Mouse (Mus musculus): Measurements from ENCODE around the gene Dpf3. TPM values are rescaled to one million over a fixed set of nuclear protein-coding genes. Genes with fewer than 3 reads are reported as not detected.

Gene Dpf3
- polyA plus RNA-seq, 1 experiment, result 24.7 TPM

GRCm38 (mm10) chr12:83295031-83295430, 192.5 kb downstream of the Dpf3 start:
- TF ChIP-seq POLR2A (IDR thresholded peaks at IDR 0.05; ENCODE audit: borderline replicate concordance, control insufficient read depth, low read depth, low read length) (no peak), CTCF (IDR thresholded peaks at IDR 0.05; ENCODE audit: control insufficient read depth, insufficient read depth, low read length) (no peak)
- no peak overlapping the region for H3K27ac ChIP-seq (ENCODE audit: control insufficient read depth, insufficient read depth, low read depth, low read length, poor library complexity)
- H3K4me3 ChIP-seq (replicated peaks; ENCODE audit: control insufficient read depth, low read depth, low read length), result no peak overlapping the region
- WGBS, result 75% methylated on average over 8 of the region's 8 CpGs
- no peaks in the 10 kb centered on the region for H3K4me1 ChIP-seq (ENCODE audit: control insufficient read depth, insufficient read depth, low read length)

- no peak for TF ChIP-seq CTCF (IDR thresholded peaks at IDR 0.05; ENCODE audit: control insufficient read depth, insufficient read depth, low read length)
- no peak for TF ChIP-seq POLR2A (IDR thresholded peaks at IDR 0.05; ENCODE audit: borderline replicate concordance, control insufficient read depth, low read depth, low read length)
- H3K4me1 ChIP-seq (ENCODE audit: control insufficient read depth, insufficient read depth, low read length), result no peaks in the 10 kb centered on the region
- WGBS, result 69% methylated on average over 5 of the region's 5 CpGs
- H3K27ac ChIP-seq (ENCODE audit: control insufficient read depth, insufficient read depth, low read depth, low read length, poor library complexity), result no peak overlapping the region
- no peak overlapping the region for H3K4me3 ChIP-seq (replicated peaks; ENCODE audit: control insufficient read depth, low read depth, low read length)
Measured at GRCm38 (mm10) chr12:83291915-83292314, 195.6 kb downstream of the Dpf3 start.

GRCm38 (mm10) chr12:83286496-83287492, 200.7 kb downstream of the Dpf3 start:
- Histone ChIP-seq H3K27ac (ENCODE audit: control insufficient read depth, insufficient read depth, low read depth, low read length, poor library complexity) (no peak overlapping the region), H3K4me3 (replicated peaks; ENCODE audit: control insufficient read depth, low read depth, low read length) (no peak overlapping the region), H3K4me1 (ENCODE audit: control insufficient read depth, insufficient read depth, low read length) (no peaks in the 10 kb centered on the region)
- WGBS, result 80% methylated on average over 17 of the region's 17 CpGs
- TF ChIP-seq POLR2A (IDR thresholded peaks at IDR 0.05; ENCODE audit: borderline replicate concordance, control insufficient read depth, low read depth, low read length) (no peak), CTCF (IDR thresholded peaks at IDR 0.05; ENCODE audit: control insufficient read depth, insufficient read depth, low read length) (no peak)

DNA sequence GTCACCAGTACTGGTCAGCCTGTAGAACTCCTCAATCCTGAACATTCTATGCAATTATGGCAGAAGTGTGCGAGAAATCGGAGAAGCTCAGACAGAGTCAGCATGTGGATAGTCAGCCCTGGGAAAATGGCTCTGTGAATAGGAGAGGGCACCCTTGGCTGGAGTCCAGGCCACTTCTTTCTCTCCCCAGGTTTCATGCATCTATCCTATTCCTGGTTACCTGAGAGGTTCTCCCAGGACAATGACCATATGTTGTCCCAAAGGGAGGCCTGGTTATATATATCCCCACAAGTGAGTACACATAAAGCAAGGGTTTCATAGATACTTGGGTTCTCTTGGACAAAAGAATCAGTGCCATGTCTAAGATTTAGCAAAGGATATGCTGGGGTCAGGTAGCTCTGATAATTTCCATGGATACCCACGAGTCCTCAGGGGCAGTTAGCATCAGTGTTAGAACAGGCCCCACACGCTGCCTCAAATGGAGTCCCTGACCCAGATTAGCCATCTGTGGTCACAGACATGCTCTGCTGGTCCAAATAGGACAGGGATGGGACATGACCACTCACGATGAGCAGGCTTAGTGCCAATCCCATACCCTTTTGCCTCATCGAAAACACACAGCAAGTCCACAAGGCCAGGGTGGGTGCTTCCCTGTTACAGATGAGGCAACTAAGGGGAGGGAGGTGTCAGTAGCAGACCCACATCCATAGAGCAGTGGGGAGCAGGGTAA, 203.8 kb downstream of the Dpf3 start:
- Histone ChIP-seq H3K4me3 (replicated peaks; ENCODE audit: control insufficient read depth, low read depth, low read length) (no peak overlapping the region), H3K4me1 (ENCODE audit: control insufficient read depth, insufficient read depth, low read length) (no peaks in the 10 kb centered on the region), H3K27ac (ENCODE audit: control insufficient read depth, insufficient read depth, low read depth, low read length, poor library complexity) (no peak overlapping the region)
- no peak for TF ChIP-seq POLR2A (IDR thresholded peaks at IDR 0.05; ENCODE audit: borderline replicate concordance, control insufficient read depth, low read depth, low read length)
- TF ChIP-seq CTCF (IDR thresholded peaks at IDR 0.05; ENCODE audit: control insufficient read depth, insufficient read depth, low read length), result no peak
- WGBS, result 88% methylated on average over 6 of the region's 6 CpGs

DNA sequence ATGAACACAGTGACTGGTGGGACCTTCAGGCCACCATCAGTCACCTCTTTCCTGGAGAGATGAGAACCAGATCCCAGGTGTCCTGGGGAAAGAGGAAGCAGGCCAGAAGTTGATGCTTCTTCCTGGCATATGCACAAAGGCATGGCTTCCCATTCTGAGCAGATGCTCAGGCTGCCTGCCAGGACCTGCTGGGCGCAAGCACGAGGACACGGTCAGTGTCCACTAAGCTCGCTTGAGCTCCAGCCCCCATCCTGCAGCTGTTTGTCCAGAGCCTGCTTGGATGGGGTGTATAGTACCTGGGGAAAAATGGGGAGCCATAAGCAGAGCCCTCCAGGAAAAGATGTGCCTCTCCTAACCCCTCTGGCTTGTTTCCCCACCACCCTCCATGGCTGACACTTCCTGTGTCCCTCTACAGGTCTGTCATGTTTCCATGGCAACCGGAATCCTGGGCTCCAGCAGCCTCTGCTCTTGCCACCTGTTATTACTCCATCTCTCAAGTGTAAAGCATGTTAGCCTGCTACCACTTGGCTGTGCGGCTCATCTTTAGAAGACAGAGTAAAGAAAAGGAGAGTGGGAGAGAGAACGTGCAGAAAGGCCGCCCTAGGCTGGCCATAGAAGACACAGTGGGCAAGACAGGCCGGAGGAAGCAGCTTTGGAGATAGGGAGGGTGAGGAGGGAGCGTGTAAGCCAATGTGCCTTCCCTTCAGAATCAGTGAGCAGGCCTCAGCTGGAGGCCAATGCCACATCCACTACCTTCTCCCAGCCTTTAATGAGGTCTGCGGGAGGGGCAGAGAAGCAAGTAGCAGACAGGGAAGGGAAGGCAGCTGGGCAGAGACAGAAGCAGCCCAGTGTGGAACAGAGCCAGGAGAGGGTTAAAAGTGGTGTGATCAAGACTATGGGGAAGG, 209.7 kb downstream of the Dpf3 start:
- no peaks in the 10 kb centered on the region; the same call in 1 of the 2 replicates for H3K4me1 ChIP-seq (ENCODE audit: control insufficient read depth, insufficient read depth, low read length)
- H3K4me3 ChIP-seq (replicated peaks; ENCODE audit: control insufficient read depth, low read depth, low read length), result no peak overlapping the region
- H3K27ac ChIP-seq (ENCODE audit: control insufficient read depth, insufficient read depth, low read depth, low read length, poor library complexity), result no peak overlapping the region
- WGBS, result 79% methylated on average over 11 of the region's 11 CpGs
- TF ChIP-seq POLR2A (IDR thresholded peaks at IDR 0.05; ENCODE audit: borderline replicate concordance, control insufficient read depth, low read depth, low read length) (no peak), CTCF (IDR thresholded peaks at IDR 0.05; ENCODE audit: control insufficient read depth, insufficient read depth, low read length) (no peak)

GRCm38 (mm10) chr12:83271215-83271614, 216.3 kb downstream of the Dpf3 start:
- Histone ChIP-seq H3K4me3 (replicated peaks; ENCODE audit: control insufficient read depth, low read depth, low read length) (no peak overlapping the region), H3K4me1 (ENCODE audit: control insufficient read depth, insufficient read depth, low read length) (no peaks in the 10 kb centered on the region; the same call in 1 of the 2 replicates), H3K27ac (ENCODE audit: control insufficient read depth, insufficient read depth, low read depth, low read length, poor library complexity) (no peak overlapping the region)
- TF ChIP-seq POLR2A (IDR thresholded peaks at IDR 0.05; ENCODE audit: borderline replicate concordance, control insufficient read depth, low read depth, low read length) (no peak), CTCF (IDR thresholded peaks at IDR 0.05; ENCODE audit: control insufficient read depth, insufficient read depth, low read length) (no peak)
- 65% methylated on average over 3 of the region's 3 CpGs for WGBS

DNA sequence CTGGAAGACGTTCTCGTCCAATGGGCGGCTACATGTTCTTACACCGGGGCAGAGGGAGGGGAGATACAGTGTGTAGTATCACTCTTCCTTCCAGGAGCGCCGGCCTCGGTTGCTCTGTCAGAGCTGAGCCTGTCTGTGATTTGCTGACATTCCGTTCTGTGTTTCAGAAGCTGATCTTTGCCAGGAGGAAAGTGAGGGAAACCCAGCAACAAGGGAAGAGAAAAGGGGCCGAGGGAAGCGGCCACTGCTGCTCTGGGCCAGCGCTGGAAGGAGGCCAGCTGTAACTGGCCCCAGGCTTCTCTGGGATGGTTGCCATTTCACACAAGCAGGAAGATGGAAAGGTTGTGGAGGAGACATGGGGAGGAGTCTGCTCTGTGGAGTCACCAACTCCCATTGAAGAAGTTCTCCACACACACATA, 219.0 kb downstream of the Dpf3 start:
- Histone ChIP-seq H3K27ac (ENCODE audit: control insufficient read depth, insufficient read depth, low read depth, low read length, poor library complexity) (no peak overlapping the region), H3K4me1 (ENCODE audit: control insufficient read depth, insufficient read depth, low read length) (no peaks in the 10 kb centered on the region), H3K4me3 (replicated peaks; ENCODE audit: control insufficient read depth, low read depth, low read length) (no peak overlapping the region)
- no peak for TF ChIP-seq CTCF (IDR thresholded peaks at IDR 0.05; ENCODE audit: control insufficient read depth, insufficient read depth, low read length)
- no peak for TF ChIP-seq POLR2A (IDR thresholded peaks at IDR 0.05; ENCODE audit: borderline replicate concordance, control insufficient read depth, low read depth, low read length)
- WGBS, result 82% methylated on average over 11 of the region's 11 CpGs

Measured in bone marrow, adult 2 months (tissue).